Comparison of ENCODE assay signal across 14 mouse cellular contexts in genomic region chr6:31695885-31696284, GRCm38 (mm10).
A peak's percentile ranks its signal among the peaks of the same experiment; 100 is the strongest.
DNase-seq lines count a peak whose midpoint lies in the region; ATAC-seq and TF ChIP-seq lines count a peak whose summit lies in the region.
"Had no signal": no experiment of that assay in that cellular context is flagged by ENCODE, and none has a peak within 500 bp of the region (broad histone marks: within the 10 kb centered on the region; RNA-seq: fewer than 3 reads in every experiment).

No protein-coding gene starts in this region.

- H3K36me3 ChIP-seq in kidney, embryonic 15.5 days = no peaks in the 10 kb centered on the region
- H3K36me3 ChIP-seq in CH12.LX (replicated peaks in 1 of 2; ENCODE audit: control insufficient read depth in 1 of 2, insufficient read depth in 1 of 2, low read length in 1 of 2) = no peaks in the 10 kb centered on the region
- H3K36me3 ChIP-seq: hindbrain, embryonic 15.5 days; lung, embryonic 15.5 days had no signal

- no peak overlapping the region for H3K9ac ChIP-seq in kidney, embryonic 15.5 days
- no peak overlapping the region for H3K9ac ChIP-seq in CH12.LX (ENCODE audit: insufficient read depth, low read depth)
- H3K9ac ChIP-seq: hindbrain, embryonic 15.5 days; lung, embryonic 15.5 days had no signal

- no peaks in the 10 kb centered on the region for H3K27me3 ChIP-seq in kidney, embryonic 15.5 days
- H3K27me3 ChIP-seq in CH12.LX (replicated peaks) = peaks cover 94% of the 10 kb centered on the region
- H3K27me3 ChIP-seq: hindbrain, embryonic 15.5 days; lung, embryonic 15.5 days had no signal

- TF ChIP-seq EP300 in CH12.LX (IDR thresholded peaks at IDR 0.05; ENCODE audit: low read length) = no peak

- in situ Hi-C loops in CH12.LX (cut with MboI; ENCODE audit: low pct_ligation_motif_present, low pct_unique_long_range_greater_than_20kb, low sequenced_read_pairs) = no loop called here

- DNase-seq in kidney, adult 9 months = peak; percentile 3
- DNase-seq in 416B (ENCODE audit: low read depth) = peak; percentile 38
- DNase-seq in CH12.LX (ENCODE audit: extremely low read depth) = peak; percentile 17
- DNase-seq in c-Kit-positive CD71-positive TER-119-positive erythroid progenitor cells, embryonic 14.5 days (ENCODE audit: low spot score) = peak; percentile 6
- no peak for DNase-seq in right cerebral cortex, postnatal 10 days (ENCODE audit: low spot score in 2 of 2)
- no peak for DNase-seq in spleen, postnatal 14 days (ENCODE audit: low spot score in 2 of 2)
- DNase-seq: cerebellum, adult 18-20 months; kidney, postnatal 10 days; midbrain, embryonic 14.5 days; right cerebral cortex, postnatal 25 days had no signal

- no peaks in the 10 kb centered on the region for H3K4me1 ChIP-seq in kidney, embryonic 15.5 days
- no peaks in the 10 kb centered on the region for H3K4me1 ChIP-seq in CH12.LX (ENCODE audit: control insufficient read depth in 1 of 2, insufficient read depth in 2 of 2)
- H3K4me1 ChIP-seq: hindbrain, embryonic 15.5 days; lung, embryonic 15.5 days had no signal

- H3K27ac ChIP-seq in kidney, embryonic 15.5 days = no peak overlapping the region
- no peak overlapping the region for H3K27ac ChIP-seq in CH12.LX (ENCODE audit: insufficient read depth, low read depth)
- H3K27ac ChIP-seq: hindbrain, embryonic 15.5 days; lung, embryonic 15.5 days had no signal

- TF ChIP-seq RAD21 in CH12.LX (IDR thresholded peaks at IDR 0.05; ENCODE audit: low read depth, low read length) = peak; percentile 7

- H3K4me3 ChIP-seq in kidney, embryonic 15.5 days (replicated peaks) = no peak overlapping the region
- no peak overlapping the region for H3K4me3 ChIP-seq in CH12.LX (replicated peaks in 1 of 3; ENCODE audit: low read depth in 2 of 3, low read length in 2 of 3, poor library complexity in 1 of 3)
- H3K4me3 ChIP-seq: erythroblast, embryonic 14.5 days; hindbrain, embryonic 15.5 days; lung, embryonic 15.5 days had no signal

- H3K4me2 ChIP-seq in kidney, embryonic 15.5 days = no peak overlapping the region
- H3K4me2 ChIP-seq in CH12.LX (ENCODE audit: insufficient read depth, low read depth, poor library complexity, severe bottlenecking) = no peak overlapping the region
- H3K4me2 ChIP-seq: hindbrain, embryonic 15.5 days; lung, embryonic 15.5 days had no signal

- ATAC-seq in kidney, embryonic 15.5 days (replicated peaks; ENCODE audit: low FRiP score) = no peak

- H3K9me3 ChIP-seq in kidney, embryonic 15.5 days (replicated peaks) = no peaks in the 10 kb centered on the region
- H3K9me3 ChIP-seq in CH12.LX (replicated peaks; ENCODE audit: low read length) = no peaks in the 10 kb centered on the region
- H3K9me3 ChIP-seq: hindbrain, embryonic 15.5 days; lung, embryonic 15.5 days had no signal

- peak; percentile 8 to 57; a peak in 2 of 4 replicates for TF ChIP-seq CTCF in CH12.LX (conservative IDR thresholded peaks at IDR 0.05 in 1 of 2, IDR thresholded peaks at IDR 0.05 in 1 of 2; ENCODE audit: low read depth in 2 of 2, low read length in 2 of 2)

- 75% methylated on average over 3 of the region's 3 CpGs for WGBS in kidney, embryonic 15.5 days

- no peaks in the 10 kb centered on the region for H3K79me2 ChIP-seq in CH12.LX (replicated peaks; ENCODE audit: control insufficient read depth, extremely low read depth, insufficient read depth, poor library complexity, severe bottlenecking)

- no peak for TF ChIP-seq POLR2A in CH12.LX (IDR thresholded peaks at IDR 0.05; ENCODE audit: low read depth, low read length)

- dilution Hi-C loops in CH12.LX (cut with MboI; ENCODE audit: extremely low pct_ligation_motif_present, extremely low pct_unique_long_range_greater_than_20kb, low sequenced_read_pairs) = no loop called here

TF ChIP-seq in CH12.LX, 34 proteins besides CTCF, POLR2A, EP300 and RAD21:
- TF ChIP-seq TBP (conservative IDR thresholded peaks at IDR 0.05; ENCODE audit: low read depth, low read length) (no peak), SMC3 (IDR thresholded peaks at IDR 0.05; ENCODE audit: low read depth, low read length) (peak; percentile 44)

Comparison
In these comparisons a context has a peak if more than half of its experiments do, and no peak if none do; other contexts are left out.
1. DNase-seq: peak in kidney, adult 9 months (single experiment), 416B (single experiment), CH12.LX (single experiment) and c-Kit-positive CD71-positive TER-119-positive erythroid progenitor cells, embryonic 14.5 days (single experiment); none in right cerebral cortex, postnatal 10 days (0 of 2) and spleen, postnatal 14 days (0 of 2).